ENCODE assay signal across 10 mouse cellular contexts in genomic region chr16:91896426-91896830, GRCm38 (mm10).
A peak's percentile ranks its signal among the peaks of the same experiment; 100 is the strongest.
DNase-seq lines count a peak whose midpoint lies in the region; ATAC-seq lines count a peak whose summit lies in the region.
"Had no signal": no experiment of that assay in that cellular context is flagged by ENCODE, and none has a peak within 500 bp of the region (broad histone marks: within the 10 kb centered on the region; RNA-seq: fewer than 3 reads in every experiment).

No protein-coding gene starts in this region.

- ATAC-seq in forebrain, embryonic 16.5 days, result peak; percentile 83

- H3K4me3 ChIP-seq in forebrain, embryonic 16.5 days (replicated peaks; ENCODE audit: low read length), result no peak overlapping the region
- H3K4me3 ChIP-seq: neural tube, embryonic 12.5 days had no signal

- peaks cover 28% of the 10 kb centered on the region for H3K4me1 ChIP-seq in forebrain, embryonic 16.5 days (replicated peaks; ENCODE audit: control insufficient read depth, insufficient read depth, low read length)

- peak; percentile 27 for DNase-seq in MN1 (ENCODE audit: low spot score)
- peak; percentile 78 for DNase-seq in brain, embryonic 18.5 days (ENCODE audit: low read depth, low spot score)
- DNase-seq in left cerebral cortex, postnatal 4 days, result peak; percentile 77
- no peak for DNase-seq in adrenal gland, postnatal 25 days
- no peak for DNase-seq in urinary bladder, postnatal 14 days (ENCODE audit: low spot score)
- no peak for DNase-seq in kidney, postnatal 36 days
- DNase-seq: kidney, postnatal 25 days; lung, postnatal 10 days had no signal

- intact Hi-C loops in left cerebral cortex, postnatal 4 days (cut with DNase I), result no loop called here

- peak overlapping the region; percentile 95 for H3K27ac ChIP-seq in forebrain, embryonic 16.5 days (ENCODE audit: low read length)
- H3K27ac ChIP-seq: neural tube, embryonic 12.5 days had no signal

- no peaks in the 10 kb centered on the region for H3K27me3 ChIP-seq in forebrain, embryonic 16.5 days (replicated peaks; ENCODE audit: control insufficient read depth, insufficient read depth, low read length)
- H3K27me3 ChIP-seq: neural tube, embryonic 12.5 days had no signal

- 42% methylated on average over 6 of the region's 6 CpGs for WGBS in forebrain, embryonic 16.5 days

- no peak overlapping the region for H3K4me2 ChIP-seq in forebrain, embryonic 16.5 days (ENCODE audit: low read length)
- H3K4me2 ChIP-seq: neural tube, embryonic 12.5 days had no signal

- no peaks in the 10 kb centered on the region for H3K9me3 ChIP-seq in forebrain, embryonic 16.5 days (ENCODE audit: control insufficient read depth, low read length)
- H3K9me3 ChIP-seq: neural tube, embryonic 12.5 days had no signal

- H3K36me3 ChIP-seq in forebrain, embryonic 16.5 days (ENCODE audit: control insufficient read depth, insufficient read depth), result no peaks in the 10 kb centered on the region

- H3K9ac ChIP-seq in forebrain, embryonic 16.5 days (replicated peaks; ENCODE audit: low read depth, low read length), result 0 out of 2 replicates have a peak overlapping the region, but pooled peaks have one; percentile 25
- H3K9ac ChIP-seq: neural tube, embryonic 12.5 days had no signal

Comparison
In these comparisons a context has a peak if more than half of its experiments do, and no peak if none do; other contexts are left out.
1. DNase-seq: peak in MN1 (single experiment), brain, embryonic 18.5 days (single experiment) and left cerebral cortex, postnatal 4 days (single experiment); none in adrenal gland, postnatal 25 days (single experiment), urinary bladder, postnatal 14 days (single experiment) and kidney, postnatal 36 days (0 of 2).